Mouse (Mus musculus): ENCODE measurements at regions not wholly inside any gene's neighbourhood (a gene's known extent, or its start where the extent isn't known, plus 50 kb on each side); places are given as distances from the start of the nearest gene placed in this dataset.
A peak's percentile ranks its signal among the peaks of the same experiment; 100 is the strongest.

GRCm38 (mm10) chr3:65891594-65891993 is 66.5 kb downstream of the Ccnl1 start:
- no peak overlapping the region for H3K4me3 ChIP-seq (ENCODE audit: low read depth, low read length)
- ATAC-seq (replicated peaks; ENCODE audit: low FRiP score): no peak

GRCm38 (mm10) chr3:65891139-65891538 is 66.9 kb downstream of the Ccnl1 start:
- ATAC-seq (replicated peaks; ENCODE audit: low FRiP score) (no peak), DNase-seq (ENCODE audit: low spot score) (no peak)
- H3K9me3 ChIP-seq (ENCODE audit: control insufficient read depth, low read length): 0 out of 2 replicates have a peak, but pooled peaks cover 3% of the 10 kb centered on the region
- no peak overlapping the region for H3K4me3 ChIP-seq (ENCODE audit: low read depth, low read length)
- H3K4me1 ChIP-seq (replicated peaks; ENCODE audit: control insufficient read depth, insufficient read depth, low read length): no peaks in the 10 kb centered on the region
- no peak overlapping the region for H3K4me2 ChIP-seq
- H3K27me3 ChIP-seq (replicated peaks; ENCODE audit: control insufficient read depth, insufficient read depth, low read length): no peaks in the 10 kb centered on the region
- H3K27ac ChIP-seq (ENCODE audit: low read depth, low read length): no peak overlapping the region
- no peak overlapping the region for H3K9ac ChIP-seq (ENCODE audit: low read depth, low read length)
- WGBS: 85% methylated on average over 2 of the region's 2 CpGs
- H3K36me3 ChIP-seq (ENCODE audit: control insufficient read depth, insufficient read depth, low read length): no peaks in the 10 kb centered on the region

More at GRCm38 (mm10) chr3:65891594-65891993, 66.5 kb downstream of the Ccnl1 start:
- H3K9me3 ChIP-seq (ENCODE audit: control insufficient read depth, low read length): 0 out of 2 replicates have a peak, but pooled peaks cover 3% of the 10 kb centered on the region
- 78% methylated on average over 1 of the region's 1 CpGs for WGBS
- H3K4me2 ChIP-seq: no peak overlapping the region
- no peak for DNase-seq (ENCODE audit: low spot score)
- no peak overlapping the region for H3K27ac ChIP-seq (ENCODE audit: low read depth, low read length)
- H3K9ac ChIP-seq (ENCODE audit: low read depth, low read length): no peak overlapping the region
- H3K36me3 ChIP-seq (ENCODE audit: control insufficient read depth, insufficient read depth, low read length): no peaks in the 10 kb centered on the region
- no peaks in the 10 kb centered on the region for H3K4me1 ChIP-seq (replicated peaks; ENCODE audit: control insufficient read depth, insufficient read depth, low read length)
- H3K27me3 ChIP-seq (replicated peaks; ENCODE audit: control insufficient read depth, insufficient read depth, low read length): no peaks in the 10 kb centered on the region

GRCm38 (mm10) chr3:65888921-65889320 is 69.1 kb downstream of the Ccnl1 start:
- Histone ChIP-seq H3K4me1 (replicated peaks; ENCODE audit: control insufficient read depth, insufficient read depth, low read length) (no peaks in the 10 kb centered on the region), H3K4me2 (no peak overlapping the region), H3K36me3 (ENCODE audit: control insufficient read depth, insufficient read depth, low read length) (no peaks in the 10 kb centered on the region), H3K4me3 (ENCODE audit: low read depth, low read length) (no peak overlapping the region), H3K9me3 (ENCODE audit: control insufficient read depth, low read length) (0 out of 2 replicates have a peak, but pooled peaks cover 3% of the 10 kb centered on the region), H3K27ac (ENCODE audit: low read depth, low read length) (no peak overlapping the region), H3K9ac (ENCODE audit: low read depth, low read length) (no peak overlapping the region), H3K27me3 (replicated peaks; ENCODE audit: control insufficient read depth, insufficient read depth, low read length) (no peaks in the 10 kb centered on the region)
- DNase-seq (ENCODE audit: low spot score): no peak
- WGBS: 30% methylated on average over 3 of the region's 3 CpGs
- 0 out of 2 replicates have a peak, but pooled peaks have one; percentile 45 for ATAC-seq (replicated peaks; ENCODE audit: low FRiP score)

- Histone ChIP-seq H3K4me2 (no peak overlapping the region), H3K4me3 (ENCODE audit: low read depth, low read length) (no peak overlapping the region), H3K9ac (ENCODE audit: low read depth, low read length) (no peak overlapping the region), H3K27me3 (replicated peaks; ENCODE audit: control insufficient read depth, insufficient read depth, low read length) (no peaks in the 10 kb centered on the region), H3K36me3 (ENCODE audit: control insufficient read depth, insufficient read depth, low read length) (no peaks in the 10 kb centered on the region), H3K4me1 (replicated peaks; ENCODE audit: control insufficient read depth, insufficient read depth, low read length) (no peaks in the 10 kb centered on the region), H3K9me3 (ENCODE audit: control insufficient read depth, low read length) (no peaks in the 10 kb centered on the region), H3K27ac (ENCODE audit: low read depth, low read length) (no peak overlapping the region)
- no peak for ATAC-seq (replicated peaks; ENCODE audit: low FRiP score)
- 81% methylated on average over 10 of the region's 10 CpGs for WGBS
- no peak for DNase-seq (ENCODE audit: low spot score)
Measured at GRCm38 (mm10) chr3:65884571-65885011, 73.5 kb downstream of the Ccnl1 start.

GRCm38 (mm10) chr3:65882123-65882522 is 75.9 kb downstream of the Ccnl1 start:
- Histone ChIP-seq H3K9me3 (ENCODE audit: control insufficient read depth, low read length) (no peaks in the 10 kb centered on the region), H3K4me1 (replicated peaks; ENCODE audit: control insufficient read depth, insufficient read depth, low read length) (no peaks in the 10 kb centered on the region), H3K4me3 (ENCODE audit: low read depth, low read length) (no peak overlapping the region), H3K36me3 (ENCODE audit: control insufficient read depth, insufficient read depth, low read length) (no peaks in the 10 kb centered on the region), H3K27ac (ENCODE audit: low read depth, low read length) (no peak overlapping the region), H3K27me3 (replicated peaks; ENCODE audit: control insufficient read depth, insufficient read depth, low read length) (no peaks in the 10 kb centered on the region), H3K9ac (ENCODE audit: low read depth, low read length) (no peak overlapping the region), H3K4me2 (no peak overlapping the region)
- WGBS: 83% methylated on average over 2 of the region's 2 CpGs
- ATAC-seq (replicated peaks; ENCODE audit: low FRiP score) (no peak), DNase-seq (ENCODE audit: low spot score) (no peak)
